Mouse (Mus musculus): Measurements from ENCODE around the gene Actl6b. TPM values are rescaled to one million over a fixed set of nuclear protein-coding genes. Genes with fewer than 3 reads are reported as not detected.
"Not testable (repeated sequence)": the region's sequence is repeated elsewhere in the genome, so short reads cannot be mapped to it uniquely, and the experiment has no call there.

Actl6b gene
- polyA plus RNA-seq, 1 experiment from 2014 or later = 204 TPM

GRCm38 (mm10) chr5:137614921-137615320 is 61.6 kb downstream of the Actl6b start:
- not testable (repeated sequence) for H3K27me3 ChIP-seq (ENCODE audit: control insufficient read depth, insufficient read depth, low read length); H3K9ac ChIP-seq; H3K36me3 ChIP-seq (replicated peaks; ENCODE audit: control insufficient read depth, insufficient read depth); H3K4me1 ChIP-seq (replicated peaks; ENCODE audit: control insufficient read depth, insufficient read depth, low read length); H3K4me2 ChIP-seq (replicated peaks); H3K27ac ChIP-seq; DNase-seq (ENCODE audit: low spot score); ATAC-seq (ENCODE audit: low FRiP score); H3K4me3 ChIP-seq (replicated peaks; ENCODE audit: low read length); H3K9me3 ChIP-seq (ENCODE audit: control insufficient read depth, low read length)
- 88% methylated on average over 2 of the region's 2 CpGs for WGBS

GRCm38 (mm10) chr5:137615347-137615746 is 62.0 kb downstream of the Actl6b start:
- Histone ChIP-seq H3K27me3 (ENCODE audit: control insufficient read depth, insufficient read depth, low read length) (no peaks in the 10 kb centered on the region), H3K36me3 (replicated peaks; ENCODE audit: control insufficient read depth, insufficient read depth) (no peaks in the 10 kb centered on the region), H3K9me3 (ENCODE audit: control insufficient read depth, low read length) (no peaks in the 10 kb centered on the region), H3K4me3 (replicated peaks; ENCODE audit: low read length) (no peak overlapping the region), H3K9ac (no peak overlapping the region), H3K4me1 (replicated peaks; ENCODE audit: control insufficient read depth, insufficient read depth, low read length) (no peaks in the 10 kb centered on the region), H3K27ac (no peak overlapping the region), H3K4me2 (replicated peaks) (no peak overlapping the region)
- DNase-seq (ENCODE audit: low spot score) (no peak), ATAC-seq (ENCODE audit: low FRiP score) (no peak)
- WGBS = 91% methylated on average over 7 of the region's 7 CpGs

Small RNAs within 50 kb of the gene (microRNA-seq; reads per million reads assigned to microRNA genes)
- 1.5 reads per million for gene Mir6418

Other genes with a start within 250 kb of the Actl6b start
- gene Srrt, start 245.8 kb upstream of the Actl6b start, polyA plus RNA-seq (2014; fragmentation: Nextera tagmentation; extraction: Ambion mirVana) = 75.0 and 81.0 TPM in 2 replicates
- gene Trip6, start 239.1 kb upstream of the Actl6b start, polyA plus RNA-seq (2014; fragmentation: Nextera tagmentation; extraction: Ambion mirVana) = 11.1 and 12.2 TPM in 2 replicates
- gene Slc12a9, start 219.9 kb upstream of the Actl6b start, polyA plus RNA-seq (2014; fragmentation: Nextera tagmentation; extraction: Ambion mirVana) = 14.9 and 17.6 TPM in 2 replicates
- 8.7 and 9.0 TPM in 2 replicates for gene Ephb4, start 203.4 kb upstream of the Actl6b start, polyA plus RNA-seq (2014; fragmentation: Nextera tagmentation; extraction: Ambion mirVana)
- 0.14 and 0.17 TPM in 2 replicates for gene Zan, start 76.5 kb upstream of the Actl6b start, polyA plus RNA-seq (2014; fragmentation: Nextera tagmentation; extraction: Ambion mirVana)
- gene Pop7, start 51.0 kb upstream of the Actl6b start, polyA plus RNA-seq (2014; fragmentation: Nextera tagmentation; extraction: Ambion mirVana) = 78.4 and 87.3 TPM in 2 replicates
- gene Gigyf1, start 35.0 kb upstream of the Actl6b start, polyA plus RNA-seq (2014; fragmentation: Nextera tagmentation; extraction: Ambion mirVana) = 14.2 and 16.0 TPM in 2 replicates
- gene Epo, start 20.3 kb upstream of the Actl6b start, polyA plus RNA-seq (2014; fragmentation: Nextera tagmentation; extraction: Ambion mirVana) = not detected in 2 replicates
- gene Gnb2, start 20.0 kb upstream of the Actl6b start, polyA plus RNA-seq (2014; fragmentation: Nextera tagmentation; extraction: Ambion mirVana) = 593 and 621 TPM in 2 replicates
- gene Tfr2, start 16.3 kb downstream of the Actl6b start, polyA plus RNA-seq (2014; fragmentation: Nextera tagmentation; extraction: Ambion mirVana) = 5.3 and 5.6 TPM in 2 replicates
- gene Mospd3, start 47.5 kb downstream of the Actl6b start, polyA plus RNA-seq (2014; fragmentation: Nextera tagmentation; extraction: Ambion mirVana) = 81.7 and 85.4 TPM in 2 replicates
- 23.9 and 28.5 TPM in 2 replicates for gene Pcolce, start 60.3 kb downstream of the Actl6b start, polyA plus RNA-seq (2014; fragmentation: Nextera tagmentation; extraction: Ambion mirVana)
- 0.12 TPM in 1 of 2 replicates, not detected in the other for gene Fbxo24, start 75.5 kb downstream of the Actl6b start, polyA plus RNA-seq (2014; fragmentation: Nextera tagmentation; extraction: Ambion mirVana)
- 19.0 and 23.4 TPM in 2 replicates for gene Lrch4, start 75.6 kb downstream of the Actl6b start, polyA plus RNA-seq (2014; fragmentation: Nextera tagmentation; extraction: Ambion mirVana)
- gene Gm20605, start 75.7 kb downstream of the Actl6b start, polyA plus RNA-seq (2014; fragmentation: Nextera tagmentation; extraction: Ambion mirVana) = 5.3 and 6.5 TPM in 2 replicates
- 4.9 and 5.8 TPM in 2 replicates for gene Sap25, start 87.8 kb downstream of the Actl6b start, polyA plus RNA-seq (2014; fragmentation: Nextera tagmentation; extraction: Ambion mirVana)
- 0.15 TPM in 1 of 2 replicates, not detected in the other for gene Irs3, start 92.2 kb downstream of the Actl6b start, polyA plus RNA-seq (2014; fragmentation: Nextera tagmentation; extraction: Ambion mirVana)
- 11.8 and 12.2 TPM in 2 replicates for gene Agfg2, start 131.2 kb downstream of the Actl6b start, polyA plus RNA-seq (2014; fragmentation: Nextera tagmentation; extraction: Ambion mirVana)
- gene Nyap1, start 188.1 kb downstream of the Actl6b start, polyA plus RNA-seq (2014; fragmentation: Nextera tagmentation; extraction: Ambion mirVana) = 14.2 and 18.8 TPM in 2 replicates
- gene Tsc22d4, start 192.2 kb downstream of the Actl6b start, polyA plus RNA-seq (2014; fragmentation: Nextera tagmentation; extraction: Ambion mirVana) = 67.6 and 72.8 TPM in 2 replicates
- 51.1 and 58.7 TPM in 2 replicates for gene Ppp1r35, start 225.3 kb downstream of the Actl6b start, polyA plus RNA-seq (2014; fragmentation: Nextera tagmentation; extraction: Ambion mirVana)
- 11.0 and 11.7 TPM in 2 replicates for gene Mepce, start 234.1 kb downstream of the Actl6b start, polyA plus RNA-seq (2014; fragmentation: Nextera tagmentation; extraction: Ambion mirVana)
- gene Zcwpw1, start 234.3 kb downstream of the Actl6b start, polyA plus RNA-seq (2014; fragmentation: Nextera tagmentation; extraction: Ambion mirVana) = 7.9 and 8.3 TPM in 2 replicates